Mouse (Mus musculus) embryonic fibroblast, embryonic 13.5 days (primary cell): ENCODE data around the gene Afg1l.

Experiments
- CTCF ChIP-seq: IDR thresholded peaks from 2 replicates; pipeline ENCODE4 v1.5.1; 2011; ENCODE audit warnings: mild to moderate bottlenecking, control low read depth, low read length, moderate library complexity, borderline replicate concordance; ENCODE audit not compliant: insufficient read depth
- POLR2A ChIP-seq: IDR thresholded peaks from 2 replicates; pipeline ENCODE4 v1.6.1; 2011; ENCODE audit warnings: low read depth, mild to moderate bottlenecking, control low read depth, low read length, moderate library complexity

DNA sequence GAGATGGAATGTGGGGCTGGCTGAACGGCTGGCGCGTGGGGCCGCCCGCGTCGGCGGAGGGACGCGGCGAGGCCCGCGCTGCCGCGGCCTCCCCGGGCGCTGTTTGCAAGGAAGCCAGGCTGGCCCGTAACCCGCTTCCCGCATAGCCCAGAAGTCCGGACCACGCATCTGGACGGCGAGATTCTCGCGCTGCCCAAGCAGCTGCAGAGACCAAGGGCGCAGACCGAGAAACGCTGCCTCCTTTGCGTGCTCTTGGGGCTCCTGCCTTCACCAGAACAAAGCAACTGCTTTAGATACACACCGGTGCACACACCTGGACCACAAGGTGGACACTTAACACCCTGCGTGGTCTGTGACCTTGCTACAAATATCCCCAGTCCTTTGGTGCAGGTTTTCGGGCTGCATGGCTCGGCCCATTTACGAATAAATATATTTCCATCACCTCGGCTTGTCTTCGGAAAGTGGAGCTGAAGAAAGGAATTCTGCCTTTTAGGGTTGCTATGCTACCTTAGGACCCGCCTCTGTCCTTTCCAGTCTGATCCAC, 200.0 kb downstream of the Afg1l start:
- no peak for TF ChIP-seq CTCF
- TF ChIP-seq POLR2A = no peak
